Mouse (Mus musculus) G1E (cell line): ENCODE results near the gene Krtap11-1.

Experiments
- CTCF ChIP-seq: IDR thresholded peaks from 2 replicates; pipeline ENCODE4 v1.5.1; 2012; ENCODE audit warnings: low read depth, low read length, inconsistent platforms, mixed read lengths
- TAL1 ChIP-seq: conservative IDR thresholded peaks from 2 replicates; pipeline ENCODE4 v1.6.1; 2012; ENCODE audit warnings: low read depth, low read length, inconsistent platforms, mixed read lengths

GRCm38 (mm10) chr16:89585604-89586508, 14.9 kb upstream of the Krtap11-1 start:
- TF ChIP-seq CTCF = no peak
- TF ChIP-seq TAL1 = no peak
